Mouse (Mus musculus): ENCODE results near the gene Tom1l2. TPM values are rescaled to one million over a fixed set of nuclear protein-coding genes. Genes with fewer than 3 reads are reported as not detected.

Tom1l2 gene
- polyA plus RNA-seq, 1 experiment from 2014 or later, result 47.3 TPM

GRCm38 (mm10) chr11:60333461-60333860 is 19.2 kb downstream of the Tom1l2 start:
- Histone ChIP-seq H3K9me3 (ENCODE audit: control insufficient read depth, low read length) (no peaks in the 10 kb centered on the region), H3K4me3 (replicated peaks; ENCODE audit: low read length) (no peak overlapping the region), H3K36me3 (replicated peaks; ENCODE audit: control insufficient read depth, insufficient read depth) (no peaks in the 10 kb centered on the region; the same call in 1 of the 2 replicates), H3K4me1 (replicated peaks; ENCODE audit: control insufficient read depth, insufficient read depth, low read length) (0 out of 2 replicates have a peak, but pooled peaks cover 8% of the 10 kb centered on the region), H3K9ac (no peak overlapping the region), H3K27me3 (ENCODE audit: control insufficient read depth, insufficient read depth, low read length) (no peaks in the 10 kb centered on the region), H3K27ac (no peak overlapping the region), H3K4me2 (replicated peaks) (no peak overlapping the region)
- no peak for ATAC-seq (ENCODE audit: low FRiP score)
- 84% methylated on average over 5 of the region's 5 CpGs for WGBS
- no peak for DNase-seq (ENCODE audit: low spot score)

GRCm38 (mm10) chr11:60330551-60330950 is 22.2 kb downstream of the Tom1l2 start:
- H3K9me3 ChIP-seq (ENCODE audit: control insufficient read depth, low read length), result no peaks in the 10 kb centered on the region
- H3K36me3 ChIP-seq (replicated peaks; ENCODE audit: control insufficient read depth, insufficient read depth), result no peaks in the 10 kb centered on the region
- 0 out of 2 replicates have a peak, but pooled peaks cover 8% of the 10 kb centered on the region for H3K4me1 ChIP-seq (replicated peaks; ENCODE audit: control insufficient read depth, insufficient read depth, low read length)
- no peak overlapping the region for H3K27ac ChIP-seq
- ATAC-seq (ENCODE audit: low FRiP score) (no peak), DNase-seq (ENCODE audit: low spot score) (no peak)
- H3K4me3 ChIP-seq (replicated peaks; ENCODE audit: low read length), result no peak overlapping the region
- H3K4me2 ChIP-seq (replicated peaks), result no peak overlapping the region
- no peaks in the 10 kb centered on the region for H3K27me3 ChIP-seq (ENCODE audit: control insufficient read depth, insufficient read depth, low read length)
- H3K9ac ChIP-seq, result no peak overlapping the region
- WGBS, result 87% methylated on average over 4 of the region's 4 CpGs

- Histone ChIP-seq H3K4me1 (replicated peaks; ENCODE audit: control insufficient read depth, insufficient read depth, low read length) (peaks cover 25% of the 10 kb centered on the region), H3K36me3 (replicated peaks; ENCODE audit: control insufficient read depth, insufficient read depth) (no peaks in the 10 kb centered on the region), H3K27ac (no peak overlapping the region), H3K27me3 (ENCODE audit: control insufficient read depth, insufficient read depth, low read length) (no peaks in the 10 kb centered on the region), H3K9ac (no peak overlapping the region), H3K9me3 (ENCODE audit: control insufficient read depth, low read length) (no peaks in the 10 kb centered on the region), H3K4me2 (replicated peaks) (no peak overlapping the region), H3K4me3 (replicated peaks; ENCODE audit: low read length) (no peak overlapping the region)
- DNase-seq (ENCODE audit: low spot score) (no peak), ATAC-seq (ENCODE audit: low FRiP score) (no peak)
Observed at GRCm38 (mm10) chr11:60323731-60324130, 29.0 kb downstream of the Tom1l2 start.

- peak overlapping the region; percentile 81 for H3K27ac ChIP-seq
- ATAC-seq (ENCODE audit: low FRiP score), result no peak
Observed at GRCm38 (mm10) chr11:60321438-60321837, 31.3 kb downstream of the Tom1l2 start.

GRCm38 (mm10) chr11:60320426-60321037 is 32.2 kb downstream of the Tom1l2 start:
- Histone ChIP-seq H3K27me3 (ENCODE audit: control insufficient read depth, insufficient read depth, low read length) (no peaks in the 10 kb centered on the region), H3K9ac (no peak overlapping the region), H3K36me3 (replicated peaks; ENCODE audit: control insufficient read depth, insufficient read depth) (no peaks in the 10 kb centered on the region), H3K4me2 (replicated peaks) (no peak overlapping the region), H3K9me3 (ENCODE audit: control insufficient read depth, low read length) (no peaks in the 10 kb centered on the region), H3K27ac (peak overlapping the region; percentile 81), H3K4me1 (replicated peaks; ENCODE audit: control insufficient read depth, insufficient read depth, low read length) (peaks cover 44% of the 10 kb centered on the region), H3K4me3 (replicated peaks; ENCODE audit: low read length) (no peak overlapping the region)
- ATAC-seq (ENCODE audit: low FRiP score) (no peak), DNase-seq (ENCODE audit: low spot score) (no peak)
- 60% methylated on average over 8 of the region's 8 CpGs for WGBS

More at GRCm38 (mm10) chr11:60321438-60321837, 31.3 kb downstream of the Tom1l2 start:
- H3K27me3 ChIP-seq (ENCODE audit: control insufficient read depth, insufficient read depth, low read length), result no peaks in the 10 kb centered on the region
- H3K9me3 ChIP-seq (ENCODE audit: control insufficient read depth, low read length), result no peaks in the 10 kb centered on the region
- H3K4me1 ChIP-seq (replicated peaks; ENCODE audit: control insufficient read depth, insufficient read depth, low read length), result peaks cover 43% of the 10 kb centered on the region
- no peaks in the 10 kb centered on the region for H3K36me3 ChIP-seq (replicated peaks; ENCODE audit: control insufficient read depth, insufficient read depth)
- WGBS, result 78% methylated on average over 2 of the region's 2 CpGs
- no peak overlapping the region for H3K4me2 ChIP-seq (replicated peaks)
- DNase-seq (ENCODE audit: low spot score), result no peak
- no peak overlapping the region for H3K4me3 ChIP-seq (replicated peaks; ENCODE audit: low read length)
- no peak overlapping the region for H3K9ac ChIP-seq

GRCm38 (mm10) chr11:60319257-60320066 is 33.2 kb downstream of the Tom1l2 start:
- ATAC-seq (ENCODE audit: low FRiP score) (peak; percentile 60; the same call in 1 of the 2 replicates), DNase-seq (ENCODE audit: low spot score) (no peak)
- Histone ChIP-seq H3K27ac (peak overlapping the region; percentile 81), H3K36me3 (replicated peaks; ENCODE audit: control insufficient read depth, insufficient read depth) (no peaks in the 10 kb centered on the region), H3K4me3 (replicated peaks; ENCODE audit: low read length) (no peak overlapping the region), H3K4me1 (replicated peaks; ENCODE audit: control insufficient read depth, insufficient read depth, low read length) (peaks cover 44% of the 10 kb centered on the region), H3K27me3 (ENCODE audit: control insufficient read depth, insufficient read depth, low read length) (no peaks in the 10 kb centered on the region), H3K4me2 (replicated peaks) (no peak overlapping the region), H3K9me3 (ENCODE audit: control insufficient read depth, low read length) (no peaks in the 10 kb centered on the region), H3K9ac (no peak overlapping the region)
- 61% methylated on average over 10 of the region's 10 CpGs for WGBS

- no peak for DNase-seq (ENCODE audit: low spot score)
- Histone ChIP-seq H3K27ac (peak overlapping the region; percentile 81; the same call in 1 of the 2 replicates), H3K9me3 (ENCODE audit: control insufficient read depth, low read length) (no peaks in the 10 kb centered on the region), H3K9ac (no peak overlapping the region), H3K27me3 (ENCODE audit: control insufficient read depth, insufficient read depth, low read length) (no peaks in the 10 kb centered on the region), H3K36me3 (replicated peaks; ENCODE audit: control insufficient read depth, insufficient read depth) (no peaks in the 10 kb centered on the region), H3K4me1 (replicated peaks; ENCODE audit: control insufficient read depth, insufficient read depth, low read length) (peaks cover 44% of the 10 kb centered on the region), H3K4me2 (replicated peaks) (no peak overlapping the region), H3K4me3 (replicated peaks; ENCODE audit: low read length) (no peak overlapping the region)
- no peak for ATAC-seq (ENCODE audit: low FRiP score)
- WGBS, result 50% methylated on average over 5 of the region's 5 CpGs
Observed at GRCm38 (mm10) chr11:60318716-60319115, 34.0 kb downstream of the Tom1l2 start.

- 77% methylated on average over 7 of the region's 7 CpGs for WGBS
- no peak for ATAC-seq (ENCODE audit: low FRiP score)
Observed at GRCm38 (mm10) chr11:60317376-60318102, 35.2 kb downstream of the Tom1l2 start.

GRCm38 (mm10) chr11:60316883-60317282 is 35.8 kb downstream of the Tom1l2 start:
- H3K27me3 ChIP-seq (ENCODE audit: control insufficient read depth, insufficient read depth, low read length), result no peaks in the 10 kb centered on the region
- 73% methylated on average over 8 of the region's 8 CpGs for WGBS
- no peak for ATAC-seq (ENCODE audit: low FRiP score)
- H3K4me1 ChIP-seq (replicated peaks; ENCODE audit: control insufficient read depth, insufficient read depth, low read length), result peaks cover 52% of the 10 kb centered on the region
- H3K9me3 ChIP-seq (ENCODE audit: control insufficient read depth, low read length), result no peaks in the 10 kb centered on the region
- no peaks in the 10 kb centered on the region for H3K36me3 ChIP-seq (replicated peaks; ENCODE audit: control insufficient read depth, insufficient read depth)
- peak overlapping the region; percentile 32; the same call in 1 of the 2 replicates for H3K27ac ChIP-seq
- no peak overlapping the region for H3K4me3 ChIP-seq (replicated peaks; ENCODE audit: low read length)
- no peak overlapping the region for H3K4me2 ChIP-seq (replicated peaks)
- no peak overlapping the region for H3K9ac ChIP-seq
- DNase-seq (ENCODE audit: low spot score), result no peak

More at GRCm38 (mm10) chr11:60317376-60318102, 35.2 kb downstream of the Tom1l2 start:
- H3K27me3 ChIP-seq (ENCODE audit: control insufficient read depth, insufficient read depth, low read length), result no peaks in the 10 kb centered on the region
- peaks cover 45% of the 10 kb centered on the region for H3K4me1 ChIP-seq (replicated peaks; ENCODE audit: control insufficient read depth, insufficient read depth, low read length)
- H3K36me3 ChIP-seq (replicated peaks; ENCODE audit: control insufficient read depth, insufficient read depth), result no peaks in the 10 kb centered on the region
- no peak overlapping the region for H3K9ac ChIP-seq
- H3K4me3 ChIP-seq (replicated peaks; ENCODE audit: low read length), result no peak overlapping the region
- H3K27ac ChIP-seq, result 0 out of 2 replicates have a peak overlapping the region, but pooled peaks have one; percentile 32
- H3K9me3 ChIP-seq (ENCODE audit: control insufficient read depth, low read length), result no peaks in the 10 kb centered on the region
- no peak overlapping the region for H3K4me2 ChIP-seq (replicated peaks)
- no peak for DNase-seq (ENCODE audit: low spot score)

Measured in hindbrain, embryonic 14.5 days (tissue).